Mouse (Mus musculus) layer of hippocampus, adult 11-12 months (tissue): ENCODE results near the gene 9330182L06Rik.
A peak's percentile ranks its signal among the peaks of the same experiment; 100 is the strongest.

Experiments used
- DNase-seq: peaks from one replicate; pipeline ENCODE4 v3.0.0; 2022; ENCODE audit warnings: low spot score

The 9330182L06Rik gene

GRCm38 (mm10) chr5:9265586-9266279 is at the start of gene 9330182L06Rik:
Gene 9330182L06Rik (plus strand): TSS chr5:9266118.
- DNase-seq, result peak; percentile 73

DNA sequence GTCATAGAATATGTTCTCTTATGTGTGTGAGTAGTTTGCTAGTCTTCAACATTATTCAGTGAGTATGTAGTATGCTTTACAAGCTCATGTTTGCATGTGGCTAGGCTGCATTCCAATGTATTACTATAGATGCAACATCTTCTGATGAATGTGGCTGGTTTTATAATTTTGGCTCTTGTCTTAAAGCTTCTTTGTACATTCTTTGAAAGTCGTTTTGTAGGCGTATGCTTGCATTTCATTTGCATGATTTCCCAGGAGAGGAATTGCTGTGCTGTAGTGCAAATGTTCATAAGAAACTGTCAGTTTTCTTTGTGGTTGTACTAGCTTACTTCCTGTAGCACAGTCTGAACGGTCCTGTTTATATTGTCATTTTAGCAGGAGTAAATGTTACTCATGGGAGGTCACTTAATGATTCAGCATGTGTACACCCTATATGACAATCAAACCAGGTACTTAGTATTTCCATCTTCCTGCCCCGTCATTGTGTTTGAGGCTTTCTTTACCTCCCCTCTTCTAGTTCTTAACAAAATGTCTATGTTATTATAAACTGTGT is 38.4 kb upstream of the 9330182L06Rik start:
- no peak for DNase-seq

DNA sequence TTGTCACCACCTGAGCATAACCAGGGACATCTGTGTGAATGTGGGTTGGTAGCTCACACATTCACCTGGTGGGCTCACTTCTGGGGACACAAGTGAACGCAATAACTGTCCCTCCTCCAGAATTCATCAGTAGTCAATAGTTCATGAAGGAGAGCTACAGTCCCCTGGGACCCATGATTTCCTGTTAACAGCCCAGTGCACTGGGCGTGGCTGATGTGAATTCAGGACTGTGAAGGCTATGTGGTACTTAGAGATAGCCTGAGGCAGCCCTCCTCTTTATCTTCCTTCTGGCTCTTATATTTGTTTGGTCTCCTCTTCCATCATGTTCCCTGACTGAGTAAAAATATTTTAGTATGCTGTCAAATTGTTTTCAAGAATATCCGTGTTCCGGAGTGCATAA is 1.6 kb upstream of the 9330182L06Rik start:
- DNase-seq, result no peak

DNA sequence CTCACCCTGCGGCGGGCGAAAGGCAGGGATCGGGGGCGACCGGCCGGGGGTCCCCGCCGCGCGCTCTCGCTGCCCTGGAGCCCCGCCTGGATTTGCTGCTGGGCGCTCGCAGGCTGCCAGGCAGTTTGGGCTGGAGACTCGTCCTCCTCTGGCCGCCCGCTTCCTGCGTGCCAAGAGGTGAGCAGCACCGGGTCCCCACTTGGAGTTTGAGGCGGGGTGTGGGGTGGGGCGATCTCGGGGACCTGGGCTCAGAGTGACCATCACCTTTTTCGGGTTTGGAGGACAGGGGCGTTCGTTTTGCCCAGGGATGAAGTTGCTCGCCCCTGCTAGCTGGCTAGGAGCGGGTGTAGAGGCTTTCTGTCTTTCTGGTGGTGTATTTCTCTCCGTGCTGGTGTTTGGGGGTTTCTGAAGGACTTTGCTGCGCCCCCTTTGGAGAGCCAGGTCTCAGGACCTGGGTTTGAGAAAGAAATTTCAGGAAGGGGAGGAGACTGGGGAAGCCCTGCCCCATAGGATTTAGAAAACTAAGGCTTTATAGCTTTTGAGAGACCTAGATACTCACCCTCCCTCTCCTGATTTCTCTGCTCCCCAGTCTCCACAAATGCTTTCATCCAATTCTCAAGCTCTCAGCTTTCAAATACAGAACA is 484 bp downstream of the 9330182L06Rik start:
- DNase-seq, result peak; percentile 8

DNA sequence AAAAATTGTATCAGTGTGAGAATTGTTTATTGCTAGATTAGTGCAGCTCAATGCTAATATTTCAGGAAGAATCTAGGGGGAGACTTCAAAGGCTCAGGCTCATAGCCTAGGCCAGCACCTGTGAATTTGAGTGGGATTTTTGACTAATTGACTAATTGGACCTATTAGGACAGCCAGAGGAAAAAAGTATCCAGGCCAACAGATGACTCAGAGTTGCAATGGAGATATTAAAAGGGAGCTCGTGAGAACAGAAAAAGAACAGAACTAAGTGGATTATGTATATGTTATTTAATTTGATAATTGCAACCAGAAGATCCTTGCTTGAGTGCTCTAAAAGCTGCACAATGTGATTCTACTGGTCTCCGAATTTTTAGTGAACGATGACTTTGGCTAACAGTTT is 3.7 kb downstream of the 9330182L06Rik start:
- no peak for DNase-seq

- DNase-seq, result no peak
Observed at GRCm38 (mm10) chr5:9272976-9273375, 7.1 kb downstream of the 9330182L06Rik start.

- peak; percentile 39 for DNase-seq
Observed at GRCm38 (mm10) chr5:9295777-9296549, 30.0 kb downstream of the 9330182L06Rik start.

DNA sequence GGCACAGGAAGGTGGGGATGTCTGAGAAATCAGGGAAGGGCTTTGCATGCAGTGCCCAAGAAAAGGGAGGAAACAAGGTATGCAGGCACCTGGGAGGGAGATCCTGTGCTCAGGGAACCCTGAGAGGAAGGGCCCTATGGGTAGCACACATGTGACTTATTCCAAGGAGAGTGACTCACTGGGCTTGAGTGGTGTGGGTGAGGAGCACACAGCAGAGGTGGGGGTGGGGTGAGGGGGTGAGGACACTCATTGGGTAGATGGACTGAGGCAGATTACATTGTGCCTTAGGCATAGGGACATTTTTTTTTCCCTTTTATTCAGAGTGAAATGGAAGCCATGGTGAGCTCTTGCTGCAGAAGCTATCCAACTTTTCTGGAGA is 30.6 kb downstream of the 9330182L06Rik start:
- DNase-seq, result no peak

DNA sequence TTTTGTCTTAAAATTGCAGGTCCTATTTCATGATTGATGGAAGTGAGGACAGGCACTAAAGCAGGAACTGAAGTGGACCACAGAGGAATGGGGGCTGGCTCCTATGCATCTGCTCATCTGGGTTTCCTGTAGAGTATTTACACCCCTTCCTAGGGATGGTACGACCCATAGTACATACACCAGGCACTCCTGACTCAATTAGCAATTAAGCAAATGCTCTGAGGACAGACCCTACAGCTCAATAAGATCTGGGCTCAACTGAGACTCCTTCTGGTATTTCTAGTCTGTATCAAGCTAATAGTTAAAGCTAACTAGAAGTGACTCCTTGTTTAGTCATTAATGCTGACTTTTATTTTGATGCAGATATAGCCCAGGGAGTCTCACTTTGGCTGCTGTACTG is 60.9 kb downstream of the 9330182L06Rik start:
- no peak for DNase-seq

DNA sequence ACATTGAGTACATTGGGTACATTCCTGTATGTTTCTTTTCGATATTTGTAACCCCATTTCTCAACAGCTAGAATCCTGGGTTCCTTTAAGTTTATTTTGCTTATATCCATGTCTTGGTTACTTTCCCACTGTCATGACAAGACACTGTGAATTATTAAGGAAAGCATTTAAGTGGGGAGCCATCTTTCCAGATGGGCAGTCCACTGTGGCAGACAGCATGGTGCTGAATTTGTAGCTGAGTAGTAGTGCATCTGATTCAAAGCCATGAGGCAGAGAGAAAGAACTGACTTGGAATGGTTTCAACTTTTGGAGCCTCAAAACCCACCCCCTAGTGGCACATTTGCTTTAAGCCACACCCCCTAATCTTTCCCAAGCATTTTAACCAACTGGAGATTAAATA is 61.6 kb downstream of the 9330182L06Rik start:
- DNase-seq, result no peak

- no peak for DNase-seq
Observed at GRCm38 (mm10) chr5:9338756-9339510, 73.0 kb downstream of the 9330182L06Rik start.

GRCm38 (mm10) chr5:9339511-9340173 is 73.7 kb downstream of the 9330182L06Rik start:
- DNase-seq, result no peak

DNA sequence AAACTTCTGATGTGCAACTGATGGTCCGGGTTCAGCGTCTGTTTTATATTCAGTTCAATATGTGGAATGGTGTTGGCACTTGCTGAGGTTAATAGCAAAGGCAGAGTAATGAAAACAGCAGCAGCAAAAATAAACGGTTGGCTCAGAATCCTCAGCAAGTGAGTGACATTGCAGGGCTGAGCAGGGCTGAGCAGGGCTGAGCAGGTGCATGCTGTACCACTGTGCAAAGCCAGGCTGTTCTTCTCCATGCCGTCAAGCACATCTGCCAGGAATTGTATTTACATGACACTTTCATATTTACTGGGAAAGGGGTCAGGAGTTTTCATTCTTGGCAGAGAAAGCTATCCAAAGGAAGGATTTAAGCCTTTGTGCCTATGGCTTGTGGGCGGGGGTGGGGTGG is 78.7 kb downstream of the 9330182L06Rik start:
- DNase-seq, result no peak

DNA sequence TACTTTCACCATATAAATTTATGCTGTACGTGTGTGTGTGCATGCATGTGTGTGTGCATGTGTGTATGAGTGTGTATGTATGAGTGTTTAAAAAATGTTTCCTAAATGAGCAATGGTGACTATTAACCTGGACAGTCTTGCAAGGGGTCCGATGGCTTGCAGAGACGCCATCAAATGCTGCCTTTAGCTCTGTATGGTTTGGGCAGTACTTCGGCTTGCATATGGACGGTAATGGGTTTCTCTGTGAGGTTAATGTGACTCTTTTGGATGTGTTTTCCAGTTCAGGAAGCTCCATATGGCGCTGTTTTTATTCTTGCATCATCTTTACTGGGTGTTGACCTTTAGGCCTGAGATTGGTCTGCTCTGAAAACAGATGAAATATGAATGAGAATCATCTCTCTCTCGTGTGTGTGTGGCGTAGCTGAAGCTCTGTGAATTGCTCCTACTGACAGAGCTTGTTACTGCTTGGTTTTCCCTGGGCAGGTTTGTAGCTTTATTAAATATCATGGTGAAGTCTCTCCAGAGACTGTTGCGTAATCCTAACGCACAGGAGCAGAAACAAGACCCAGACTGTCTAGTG is 79.2 kb downstream of the 9330182L06Rik start:
- DNase-seq, result no peak

GRCm38 (mm10) chr5:9345625-9346024 is 79.7 kb downstream of the 9330182L06Rik start:
- DNase-seq, result no peak

- no peak for DNase-seq
Observed at GRCm38 (mm10) chr5:9346510-9346909, 80.6 kb downstream of the 9330182L06Rik start.

- no peak for DNase-seq
Observed at GRCm38 (mm10) chr5:9352163-9352562, 86.2 kb downstream of the 9330182L06Rik start.

GRCm38 (mm10) chr5:9352646-9353045 is 86.7 kb downstream of the 9330182L06Rik start:
- DNase-seq, result no peak

DNA sequence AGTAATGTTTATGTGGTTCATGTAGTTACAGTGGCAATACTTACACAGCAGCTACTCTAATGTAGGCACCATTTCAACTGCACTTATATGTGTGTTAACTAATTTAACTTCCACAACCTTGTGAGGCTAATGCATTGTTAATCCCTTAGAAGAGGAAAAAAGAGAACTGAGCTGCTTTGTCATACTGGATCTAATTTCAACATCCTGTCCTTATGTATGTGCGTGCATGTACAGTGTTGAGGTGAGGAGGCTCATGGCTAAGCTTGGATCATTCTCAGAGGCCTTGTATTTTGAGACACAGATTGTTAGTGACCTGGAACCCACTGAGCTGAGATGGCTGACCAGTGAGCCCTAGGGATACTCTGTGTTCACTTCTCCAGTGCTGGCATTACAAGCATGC is 88.3 kb downstream of the 9330182L06Rik start:
- no peak for DNase-seq

- DNase-seq, result no peak
Observed at GRCm38 (mm10) chr5:9358076-9358475, 92.2 kb downstream of the 9330182L06Rik start.
